Mouse (Mus musculus): ENCODE results near the gene Alx3.

Alx3 gene

DNA sequence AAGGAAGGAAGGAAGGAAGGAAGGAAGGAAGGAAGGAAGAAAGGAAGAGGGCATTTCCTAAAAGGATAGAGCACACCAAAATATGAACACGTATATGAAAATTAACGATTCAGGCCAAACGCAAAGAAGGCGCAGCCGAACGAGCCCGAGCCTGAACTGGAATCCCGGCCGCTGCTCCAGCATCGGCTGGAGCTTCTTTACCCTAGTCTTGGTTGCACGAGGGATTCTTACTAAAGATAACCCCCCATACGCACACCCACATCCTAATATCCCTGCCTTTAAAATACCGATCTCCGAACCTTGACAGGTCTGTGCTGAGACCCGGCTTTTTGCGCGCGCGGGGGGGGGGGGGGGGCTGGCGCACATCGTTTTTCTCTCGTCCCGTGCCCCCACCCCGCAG, 2.3 kb downstream of the Alx3 start:
- no peaks in the 10 kb centered on the region for H3K36me3 ChIP-seq (ENCODE audit: control insufficient read depth, insufficient read depth, low read length, poor library complexity, severe bottlenecking)
- no peaks in the 10 kb centered on the region; the same call in 1 of the 2 replicates for H3K27me3 ChIP-seq (ENCODE audit: control insufficient read depth, insufficient read depth, low read length, poor library complexity, severe bottlenecking)
- DNase-seq (ENCODE audit: low read depth, low spot score) = no peak

DNA sequence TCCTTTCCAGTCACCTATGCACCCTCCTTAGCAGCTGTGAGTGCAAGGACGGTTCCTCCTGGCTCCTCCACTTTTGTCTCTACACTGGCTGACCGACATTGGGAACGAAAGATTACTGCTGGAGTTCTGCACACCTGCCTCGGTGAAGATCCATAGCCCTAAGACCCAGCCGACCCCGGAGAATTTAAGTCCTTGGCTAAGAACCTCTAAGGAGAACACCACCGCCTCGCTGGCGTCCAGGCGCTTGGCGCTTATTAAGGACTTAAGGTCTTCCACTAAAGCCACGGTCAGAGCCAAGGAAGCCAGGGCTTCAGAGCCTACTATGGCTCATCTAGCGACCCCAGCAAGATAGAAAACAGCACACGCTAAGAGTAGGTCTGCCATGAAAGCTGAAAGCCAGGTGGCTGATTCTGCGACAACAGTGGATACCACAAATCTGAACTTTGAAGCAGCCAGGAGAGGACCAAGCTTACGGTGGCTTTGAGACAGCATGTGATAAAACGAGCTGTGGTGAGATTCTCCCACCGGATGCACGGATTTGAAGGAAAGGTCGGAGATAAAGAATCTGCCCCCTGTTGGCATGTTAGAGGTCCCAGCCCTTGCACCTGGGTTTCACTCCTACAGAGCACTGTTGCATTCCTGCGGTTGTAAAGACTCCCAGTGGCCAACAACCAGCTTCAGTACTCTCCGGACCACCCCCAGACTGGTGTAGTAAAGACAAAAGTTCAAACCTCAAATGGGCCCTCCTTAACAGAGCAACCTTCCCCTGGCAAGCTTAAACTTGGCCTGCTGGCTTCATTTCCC, 3.0 kb downstream of the Alx3 start:
- no peaks in the 10 kb centered on the region; the same call in 1 of the 2 replicates for H3K27me3 ChIP-seq (ENCODE audit: control insufficient read depth, insufficient read depth, low read length, poor library complexity, severe bottlenecking)
- DNase-seq (ENCODE audit: low read depth, low spot score) = no peak
- no peaks in the 10 kb centered on the region for H3K36me3 ChIP-seq (ENCODE audit: control insufficient read depth, insufficient read depth, low read length, poor library complexity, severe bottlenecking)

DNA sequence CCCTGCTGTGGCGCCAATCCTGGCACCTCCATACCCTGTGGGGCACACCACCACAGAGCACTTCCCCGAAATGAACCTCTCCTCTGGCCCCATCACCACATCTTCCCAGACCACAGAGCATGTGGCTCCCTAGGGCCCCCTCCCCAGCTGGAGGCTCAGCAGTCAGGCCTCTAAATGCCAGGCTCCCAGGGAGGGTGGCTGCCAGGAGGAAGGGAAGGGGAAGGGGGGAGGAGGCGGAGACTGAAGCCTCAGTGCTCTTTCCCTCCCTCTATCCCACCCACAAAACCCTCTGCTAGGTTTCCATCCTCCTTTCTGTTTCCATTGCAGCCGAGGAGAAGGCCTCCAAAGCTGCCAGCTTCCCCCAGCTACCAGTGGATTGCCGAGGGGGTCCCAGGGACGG, 5.3 kb downstream of the Alx3 start:
- no peaks in the 10 kb centered on the region; the same call in 1 of the 2 replicates for H3K27me3 ChIP-seq (ENCODE audit: control insufficient read depth, insufficient read depth, low read length, poor library complexity, severe bottlenecking)

GRCm38 (mm10) chr3:107605304-107605703, 10.5 kb downstream of the Alx3 start:
- peak; percentile 75 for DNase-seq (ENCODE audit: low read depth, low spot score)

More for the DNA sequence above, 5.3 kb downstream of the Alx3 start:
- no peak for DNase-seq (ENCODE audit: low read depth, low spot score)
- H3K36me3 ChIP-seq (ENCODE audit: control insufficient read depth, insufficient read depth, low read length, poor library complexity, severe bottlenecking) = no peaks in the 10 kb centered on the region

DNA sequence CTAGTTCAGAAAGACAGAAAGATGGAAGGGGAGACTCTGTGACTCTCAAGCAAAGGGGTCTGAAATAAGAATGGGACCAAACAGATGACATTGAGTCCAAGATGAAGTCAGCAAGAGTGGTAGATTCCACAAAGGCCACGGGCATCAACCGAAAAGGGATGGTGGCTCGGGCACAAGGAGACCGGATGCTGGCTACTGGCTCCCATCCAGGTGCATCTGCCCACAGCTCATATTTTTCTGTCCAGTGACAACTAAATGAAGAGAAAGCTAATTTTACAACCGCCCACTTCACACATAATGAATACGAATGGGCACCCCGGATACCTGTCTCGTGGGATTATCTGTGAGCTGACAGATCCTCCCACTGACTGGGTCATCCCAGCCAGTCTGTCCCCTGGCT, 12.4 kb downstream of the Alx3 start:
- Histone ChIP-seq H3K27me3 (ENCODE audit: control insufficient read depth, insufficient read depth, low read length, poor library complexity, severe bottlenecking) (no peaks in the 10 kb centered on the region), H3K36me3 (ENCODE audit: control insufficient read depth, insufficient read depth, low read length, poor library complexity, severe bottlenecking) (no peaks in the 10 kb centered on the region)
- no peak for DNase-seq (ENCODE audit: low read depth, low spot score)

More at GRCm38 (mm10) chr3:107605304-107605703, 10.5 kb downstream of the Alx3 start:
- Histone ChIP-seq H3K36me3 (ENCODE audit: control insufficient read depth, insufficient read depth, low read length, poor library complexity, severe bottlenecking) (no peaks in the 10 kb centered on the region), H3K27me3 (ENCODE audit: control insufficient read depth, insufficient read depth, low read length, poor library complexity, severe bottlenecking) (no peaks in the 10 kb centered on the region)

GRCm38 (mm10) chr3:107608808-107609207, 14.0 kb downstream of the Alx3 start:
- no peak for DNase-seq (ENCODE audit: low read depth, low spot score)
- Histone ChIP-seq H3K36me3 (ENCODE audit: control insufficient read depth, insufficient read depth, low read length, poor library complexity, severe bottlenecking) (peaks cover 2% of the 10 kb centered on the region; the same call in 1 of the 2 replicates), H3K27me3 (ENCODE audit: control insufficient read depth, insufficient read depth, low read length, poor library complexity, severe bottlenecking) (no peaks in the 10 kb centered on the region)

GRCm38 (mm10) chr3:107609376-107609775, 14.5 kb downstream of the Alx3 start:
- no peak for DNase-seq (ENCODE audit: low read depth, low spot score)
- no peaks in the 10 kb centered on the region for H3K27me3 ChIP-seq (ENCODE audit: control insufficient read depth, insufficient read depth, low read length, poor library complexity, severe bottlenecking)
- peaks cover 2% of the 10 kb centered on the region; the same call in 1 of the 2 replicates for H3K36me3 ChIP-seq (ENCODE audit: control insufficient read depth, insufficient read depth, low read length, poor library complexity, severe bottlenecking)

DNA sequence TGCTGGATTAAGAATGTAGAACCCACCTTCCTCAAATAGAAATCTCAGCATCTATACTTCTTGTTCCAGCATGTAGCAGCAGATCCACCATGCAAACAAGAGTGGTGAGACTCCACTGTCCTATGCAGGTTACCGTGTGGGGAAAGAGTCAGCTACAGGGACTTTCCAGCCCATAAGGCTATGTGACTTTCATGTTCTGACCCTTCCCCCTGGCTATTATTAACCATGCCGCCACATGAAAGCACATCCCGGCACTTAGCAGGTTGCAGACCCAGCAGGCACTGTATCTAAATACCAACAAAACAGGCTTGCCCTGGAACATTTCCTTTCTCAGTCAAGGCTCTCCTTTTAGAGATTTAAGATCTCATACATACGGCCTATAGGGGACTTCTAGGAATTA, 16.6 kb downstream of the Alx3 start:
- no peak for DNase-seq (ENCODE audit: low read depth, low spot score)

GRCm38 (mm10) chr3:107612902-107613525, 18.2 kb downstream of the Alx3 start:
- peaks cover 2% of the 10 kb centered on the region for H3K36me3 ChIP-seq (ENCODE audit: control insufficient read depth, insufficient read depth, low read length, poor library complexity, severe bottlenecking)
- H3K27me3 ChIP-seq (ENCODE audit: control insufficient read depth, insufficient read depth, low read length, poor library complexity, severe bottlenecking) = no peaks in the 10 kb centered on the region
- peak; percentile 70 for DNase-seq (ENCODE audit: low read depth, low spot score)

More for the DNA sequence above, 16.6 kb downstream of the Alx3 start:
- Histone ChIP-seq H3K27me3 (ENCODE audit: control insufficient read depth, insufficient read depth, low read length, poor library complexity, severe bottlenecking) (no peaks in the 10 kb centered on the region), H3K36me3 (ENCODE audit: control insufficient read depth, insufficient read depth, low read length, poor library complexity, severe bottlenecking) (peaks cover 2% of the 10 kb centered on the region)

- Histone ChIP-seq H3K36me3 (ENCODE audit: control insufficient read depth, insufficient read depth, low read length, poor library complexity, severe bottlenecking) (peaks cover 8% of the 10 kb centered on the region), H3K27me3 (ENCODE audit: control insufficient read depth, insufficient read depth, low read length, poor library complexity, severe bottlenecking) (no peaks in the 10 kb centered on the region)
- DNase-seq (ENCODE audit: low read depth, low spot score) = no peak
Measured at GRCm38 (mm10) chr3:107617800-107618199, 23.0 kb downstream of the Alx3 start.

DNA sequence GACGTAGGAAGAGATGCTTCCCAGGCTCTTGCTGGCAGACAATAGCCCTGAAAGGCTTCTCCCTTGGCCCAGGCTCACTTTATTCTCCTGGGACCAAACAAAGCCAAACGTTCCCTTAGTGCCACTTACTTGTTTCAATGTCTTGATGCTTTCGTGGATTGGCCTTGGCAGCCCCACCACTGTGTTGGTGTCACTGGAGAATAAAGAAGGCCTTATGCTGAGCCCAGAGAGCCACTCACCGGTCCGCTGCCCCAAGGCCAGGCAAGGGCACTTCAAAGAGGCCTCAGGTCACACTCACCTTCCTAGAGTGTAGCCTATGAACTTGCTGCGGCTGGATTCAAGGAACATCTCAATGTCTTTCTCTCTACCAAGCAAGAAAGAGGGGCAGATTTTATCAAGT, 25.1 kb downstream of the Alx3 start:
- Histone ChIP-seq H3K36me3 (ENCODE audit: control insufficient read depth, insufficient read depth, low read length, poor library complexity, severe bottlenecking) (peaks cover 13% of the 10 kb centered on the region), H3K27me3 (ENCODE audit: control insufficient read depth, insufficient read depth, low read length, poor library complexity, severe bottlenecking) (no peaks in the 10 kb centered on the region)
- DNase-seq (ENCODE audit: low read depth, low spot score) = no peak

- Histone ChIP-seq H3K36me3 (ENCODE audit: control insufficient read depth, insufficient read depth, low read length, poor library complexity, severe bottlenecking) (peaks cover 13% of the 10 kb centered on the region), H3K27me3 (ENCODE audit: control insufficient read depth, insufficient read depth, low read length, poor library complexity, severe bottlenecking) (no peaks in the 10 kb centered on the region)
- no peak for DNase-seq (ENCODE audit: low read depth, low spot score)
Measured at GRCm38 (mm10) chr3:107621286-107622075, 26.6 kb downstream of the Alx3 start.

GRCm38 (mm10) chr3:107622537-107622936, 27.7 kb downstream of the Alx3 start:
- Histone ChIP-seq H3K27me3 (ENCODE audit: control insufficient read depth, insufficient read depth, low read length, poor library complexity, severe bottlenecking) (no peaks in the 10 kb centered on the region), H3K36me3 (ENCODE audit: control insufficient read depth, insufficient read depth, low read length, poor library complexity, severe bottlenecking) (peaks cover 13% of the 10 kb centered on the region)
- no peak for DNase-seq (ENCODE audit: low read depth, low spot score)

DNA sequence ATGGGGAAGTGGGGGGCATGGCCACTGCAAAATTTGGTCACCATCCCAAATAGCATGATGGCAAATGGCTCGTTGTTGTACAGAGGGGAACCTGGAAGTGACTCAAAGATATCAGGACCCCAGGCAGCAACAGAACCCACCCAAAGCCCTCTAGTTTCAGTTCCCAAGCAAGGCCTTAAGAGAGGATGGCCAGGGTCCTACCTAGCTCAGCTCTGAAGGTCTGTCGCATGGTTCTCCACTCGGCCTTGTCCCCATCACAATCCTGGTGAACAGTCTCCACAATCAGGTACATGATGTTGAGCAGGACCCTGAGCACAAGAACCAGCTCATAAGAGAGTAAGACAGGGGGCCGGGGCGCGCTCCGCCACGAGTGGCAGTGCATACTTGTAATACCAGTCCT, 29.6 kb downstream of the Alx3 start:
- peaks cover 10% of the 10 kb centered on the region for H3K36me3 ChIP-seq (ENCODE audit: control insufficient read depth, insufficient read depth, low read length, poor library complexity, severe bottlenecking)
- H3K27me3 ChIP-seq (ENCODE audit: control insufficient read depth, insufficient read depth, low read length, poor library complexity, severe bottlenecking) = no peaks in the 10 kb centered on the region
- no peak for DNase-seq (ENCODE audit: low read depth, low spot score)

DNA sequence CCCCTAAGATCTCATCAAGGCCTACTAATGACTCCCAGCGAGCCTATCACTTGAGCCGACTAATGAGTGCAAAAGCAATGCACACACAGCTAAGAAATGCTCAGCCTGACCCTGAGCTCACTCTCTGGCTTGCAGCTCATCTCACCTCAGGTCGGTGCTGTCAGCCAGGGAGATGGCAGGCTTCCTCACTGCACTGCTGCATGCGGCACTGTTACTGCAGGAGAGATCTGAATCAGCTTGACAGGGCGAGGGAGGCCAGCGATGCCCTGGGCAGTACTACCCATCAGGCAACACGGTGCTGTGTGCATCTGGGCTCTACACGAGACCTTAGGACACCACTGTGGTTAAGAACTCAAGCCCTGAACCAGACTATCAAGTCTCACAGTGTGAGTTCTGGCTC, 30.7 kb downstream of the Alx3 start:
- H3K36me3 ChIP-seq (ENCODE audit: control insufficient read depth, insufficient read depth, low read length, poor library complexity, severe bottlenecking) = peaks cover 10% of the 10 kb centered on the region
- H3K27me3 ChIP-seq (ENCODE audit: control insufficient read depth, insufficient read depth, low read length, poor library complexity, severe bottlenecking) = no peaks in the 10 kb centered on the region
- DNase-seq (ENCODE audit: low read depth, low spot score) = no peak
